Mouse (Mus musculus) kidney, postnatal 0 days (tissue): Measurements from ENCODE around the gene Fgfr2. TPM values are rescaled to one million over a fixed set of nuclear protein-coding genes. Genes with fewer than 3 reads are reported as not detected.

ENCODE experiments used
- ATAC-seq: fragments of 200-750 bp; cut with Nextera tagmentation; replicated peaks from 2 replicates; pipeline ENCODE4 v1.8.0; 2017; ENCODE audit warnings: low read depth, moderate number of reproducible peaks, moderate TSS enrichment, moderate library complexity; ENCODE audit not compliant: low FRiP score
- DNase-seq: peaks from one replicate; pipeline ENCODE4 v3.0.0-alpha.2; 2016; ENCODE audit warnings: low spot score
- H3K27ac ChIP-seq: fragments of 300-500 bp; sonication (generic); 2 replicates; pipeline ENCODE4 v1.5.1; 2014; ENCODE audit warnings: mild to moderate bottlenecking
- H3K27me3 ChIP-seq: fragments of 300-500 bp; sonication (generic); 2 replicates; pipeline ENCODE4 v1.6.1; 2014; ENCODE audit warnings: low read length, mixed read lengths; ENCODE audit not compliant: insufficient read depth
- H3K36me3 ChIP-seq: fragments of 300-500 bp; sonication (generic); 2 replicates; pipeline ENCODE4 v1.6.1; 2014; ENCODE audit warnings: low read length, mixed read lengths; ENCODE audit not compliant: insufficient read depth
- H3K4me1 ChIP-seq: fragments of 300-500 bp; sonication (generic); replicated peaks from 2 replicates; pipeline ENCODE4 v1.6.1; 2014; ENCODE audit warnings: antibody characterized with exemption, low read length, mixed read lengths; ENCODE audit not compliant: insufficient read depth
- H3K4me2 ChIP-seq: fragments of 300-500 bp; sonication (generic); 2 replicates; pipeline ENCODE4 v1.6.1; 2014; ENCODE audit warnings: mild to moderate bottlenecking, low read length, moderate library complexity, mixed read lengths
- H3K4me3 ChIP-seq: fragments of 300-500 bp; sonication (generic); replicated peaks from 2 replicates; pipeline ENCODE4 v1.5.1; 2014; ENCODE audit warnings: low read depth, low read length
- H3K9ac ChIP-seq: fragments of 300-500 bp; sonication (generic); 2 replicates; pipeline ENCODE4 v1.6.1; 2014; ENCODE audit warnings: low read depth, low read length
- H3K9me3 ChIP-seq: fragments of 300-500 bp; sonication (generic); replicated peaks from 2 replicates; pipeline ENCODE4 v1.6.1; 2016; ENCODE audit warnings: low read length, inconsistent platforms, mixed read lengths
- CTCF ChIP-seq: IDR thresholded peaks from 2 replicates; pipeline ENCODE4 v1.5.1; 2016; ENCODE audit warnings: antibody characterized with exemption, low read depth, mild to moderate bottlenecking, moderate library complexity
- whole genome bisulfite sequencing: fragments of 180-500 bp; shearing (Covaris S2); extraction: QIAGEN DNeasy Blood & Tissue Kit; methylation state at CpG from one replicate; pipeline ENCODE4 v1.1.7; 2014; 5-methylcytosine and 5-hydroxymethylcytosine counted together
- polyA plus RNA-seq: library from polyadenylated mRNA; unstranded; fragments of >200 nt; fragmentation: Nextera tagmentation; extraction: Ambion mirVana; gene quantifications from 2 replicates; pipeline ENCODE4 v1.2.1, GENCODE M21; 2015

Gene Fgfr2
- polyA plus RNA-seq, 1 experiment from 2014 or later, result 79.8 TPM

GRCm38 (mm10) chr7:132682336-132682735 is 440.8 kb downstream of the Fgfr2 start:
- Histone ChIP-seq H3K4me2 (no peak overlapping the region), H3K9ac (no peak overlapping the region), H3K4me3 (no peak overlapping the region), H3K27me3 (no peaks in the 10 kb centered on the region), H3K4me1 (0 out of 2 replicates have a peak, but pooled peaks cover 2% of the 10 kb centered on the region), H3K27ac (no peak overlapping the region), H3K9me3 (no peaks in the 10 kb centered on the region), H3K36me3 (no peaks in the 10 kb centered on the region)
- no peak for DNase-seq
- 88% methylated on average over 3 of the region's 3 CpGs for WGBS
- no peak for ATAC-seq
- no peak for TF ChIP-seq CTCF

- Histone ChIP-seq H3K4me1 (no peaks in the 10 kb centered on the region), H3K9me3 (no peaks in the 10 kb centered on the region), H3K27me3 (no peaks in the 10 kb centered on the region), H3K4me2 (no peak overlapping the region), H3K27ac (no peak overlapping the region), H3K4me3 (no peak overlapping the region), H3K9ac (no peak overlapping the region), H3K36me3 (no peaks in the 10 kb centered on the region)
- DNase-seq (no peak), ATAC-seq (no peak)
- 80% methylated on average over 1 of the region's 1 CpGs for WGBS
- no peak for TF ChIP-seq CTCF
Measured at GRCm38 (mm10) chr7:132681831-132682230, 441.3 kb downstream of the Fgfr2 start.

GRCm38 (mm10) chr7:132681296-132681695 is 441.9 kb downstream of the Fgfr2 start:
- no peak for DNase-seq
- TF ChIP-seq CTCF, result no peak

DNA sequence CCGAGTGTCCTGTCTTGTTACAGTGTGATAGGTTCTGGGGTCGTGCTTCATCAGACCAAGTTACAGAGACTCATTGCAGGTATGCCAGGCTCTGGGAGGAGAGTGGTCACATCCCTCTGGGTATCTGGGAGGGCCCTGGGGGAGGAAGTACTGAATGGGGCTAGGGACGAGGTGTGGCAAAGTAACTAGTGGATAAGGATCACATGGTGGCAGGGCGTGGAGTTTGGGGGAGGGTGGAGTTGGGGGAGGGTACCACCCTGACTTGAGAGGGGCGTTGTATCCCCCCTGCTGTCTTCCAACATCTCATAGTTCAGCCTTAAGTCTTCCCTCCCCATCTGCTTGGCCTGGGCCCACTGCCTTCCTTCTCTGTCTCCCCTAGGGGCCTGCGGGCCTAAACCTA is 443.6 kb downstream of the Fgfr2 start:
- Histone ChIP-seq H3K4me3 (no peak overlapping the region), H3K27me3 (no peaks in the 10 kb centered on the region), H3K9ac (no peak overlapping the region), H3K27ac (no peak overlapping the region), H3K36me3 (no peaks in the 10 kb centered on the region), H3K4me2 (no peak overlapping the region), H3K4me1 (no peaks in the 10 kb centered on the region; the same call in 1 of the 2 replicates), H3K9me3 (no peaks in the 10 kb centered on the region)
- DNase-seq (no peak), ATAC-seq (no peak)
- 72% methylated on average over 6 of the region's 6 CpGs for WGBS
- no peak for TF ChIP-seq CTCF

More at GRCm38 (mm10) chr7:132681296-132681695, 441.9 kb downstream of the Fgfr2 start:
- no peak overlapping the region for H3K27ac ChIP-seq
- no peak for ATAC-seq
- H3K27me3 ChIP-seq, result no peaks in the 10 kb centered on the region
- H3K9me3 ChIP-seq, result no peaks in the 10 kb centered on the region
- no peaks in the 10 kb centered on the region for H3K36me3 ChIP-seq
- WGBS, result 79% methylated on average over 11 of the region's 11 CpGs
- no peak overlapping the region for H3K4me3 ChIP-seq
- H3K9ac ChIP-seq, result no peak overlapping the region
- no peak overlapping the region for H3K4me2 ChIP-seq
- H3K4me1 ChIP-seq, result no peaks in the 10 kb centered on the region

DNA sequence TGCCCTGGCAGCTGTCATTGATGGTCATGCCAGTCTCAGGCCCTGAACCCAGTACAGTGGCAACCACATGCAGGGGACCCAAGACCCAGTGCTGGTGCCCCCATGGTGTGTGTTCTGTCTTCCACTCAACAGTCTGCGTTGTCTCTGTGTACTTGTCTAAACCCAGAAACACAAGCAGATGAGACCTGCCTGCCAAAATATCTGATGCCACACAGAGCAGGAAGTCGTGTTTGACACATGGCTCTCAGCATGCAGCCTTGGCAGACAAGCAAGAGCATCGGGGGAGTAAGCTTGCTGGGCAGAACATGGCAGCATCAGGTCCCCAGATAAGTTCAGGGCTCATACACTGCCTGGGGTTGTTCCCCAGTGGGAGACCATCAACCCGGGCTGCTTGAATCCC is 444.0 kb downstream of the Fgfr2 start:
- no peak for TF ChIP-seq CTCF
- H3K4me1 ChIP-seq, result peaks cover 4% of the 10 kb centered on the region; the same call in 1 of the 2 replicates
- H3K4me3 ChIP-seq, result no peak overlapping the region
- no peaks in the 10 kb centered on the region for H3K9me3 ChIP-seq
- H3K27ac ChIP-seq, result no peak overlapping the region
- H3K36me3 ChIP-seq, result no peaks in the 10 kb centered on the region
- ATAC-seq (no peak), DNase-seq (no peak)
- WGBS, result 73% methylated on average over 4 of the region's 4 CpGs
- H3K27me3 ChIP-seq, result no peaks in the 10 kb centered on the region
- no peak overlapping the region for H3K4me2 ChIP-seq
- H3K9ac ChIP-seq, result no peak overlapping the region

DNA sequence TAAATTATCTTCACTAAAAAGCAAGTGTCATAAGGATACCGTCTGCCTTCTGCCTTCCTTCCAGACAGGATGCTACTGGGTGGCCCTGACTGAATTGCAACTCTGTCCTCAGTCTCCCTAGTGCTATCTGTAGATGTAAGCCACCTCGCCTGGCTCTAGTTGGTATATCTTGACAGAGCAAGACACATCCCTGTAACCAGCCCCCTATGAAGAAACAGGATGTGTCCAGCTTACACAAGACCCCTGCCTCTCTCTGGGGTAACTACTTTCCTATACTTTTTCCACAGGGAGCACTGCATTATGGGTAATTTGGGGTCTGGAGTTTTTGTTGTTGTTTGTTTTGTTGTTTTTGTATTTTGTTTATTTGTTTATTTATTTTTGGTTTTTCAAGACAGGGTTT is 447.2 kb downstream of the Fgfr2 start:
- 91% methylated on average over 2 of the region's 2 CpGs for WGBS
- no peak overlapping the region for H3K4me3 ChIP-seq
- no peaks in the 10 kb centered on the region for H3K36me3 ChIP-seq
- no peak overlapping the region for H3K27ac ChIP-seq
- no peak for ATAC-seq
- H3K27me3 ChIP-seq, result no peaks in the 10 kb centered on the region
- no peak overlapping the region for H3K9ac ChIP-seq
- no peak for TF ChIP-seq CTCF
- H3K9me3 ChIP-seq, result no peaks in the 10 kb centered on the region
- no peak overlapping the region for H3K4me2 ChIP-seq
- peaks cover 8% of the 10 kb centered on the region; the same call in 1 of the 2 replicates for H3K4me1 ChIP-seq
- no peak for DNase-seq
